Mouse (Mus musculus) brain, embryonic 18.5 days (tissue): ENCODE data around the gene Fth1.

Experiments
- DNase-seq: peaks from one replicate; pipeline ENCODE4 v3.0.0-alpha.2; 2012; ENCODE audit warnings: low read depth, low spot score

The Fth1 gene

GRCm38 (mm10) chr19:10022414-10023303 lies 42.3 kb downstream of the Fth1 start:
- DNase-seq = no peak

GRCm38 (mm10) chr19:10023304-10023758 lies 42.9 kb downstream of the Fth1 start:
- DNase-seq = no peak

- no peak for DNase-seq
Measured at GRCm38 (mm10) chr19:10025169-10025875, 44.9 kb downstream of the Fth1 start.

- no peak for DNase-seq
Measured at GRCm38 (mm10) chr19:10029746-10030145, 49.3 kb downstream of the Fth1 start.

GRCm38 (mm10) chr19:10033211-10033973 lies 53.0 kb downstream of the Fth1 start:
- DNase-seq = no peak

GRCm38 (mm10) chr19:10034356-10034755 lies 54.0 kb downstream of the Fth1 start:
- no peak for DNase-seq
